Mouse (Mus musculus): ENCODE results near the gene Spsb3. TPM values are rescaled to one million over a fixed set of nuclear protein-coding genes. Genes with fewer than 3 reads are reported as not detected.

The Spsb3 gene
- polyA plus RNA-seq, 1 experiment from 2014 or later, result 33.9 TPM

GRCm38 (mm10) chr17:24892785-24893184, 6.3 kb downstream of the Spsb3 start:
- Histone ChIP-seq H3K4me3 (ENCODE audit: low read length) (no peak overlapping the region), H3K9ac (ENCODE audit: low read depth, low read length) (no peak overlapping the region), H3K4me1 (ENCODE audit: control insufficient read depth, insufficient read depth, low read length) (peaks cover 27% of the 10 kb centered on the region), H3K9me3 (ENCODE audit: control insufficient read depth, low read length) (no peaks in the 10 kb centered on the region), H3K27me3 (replicated peaks; ENCODE audit: control insufficient read depth, insufficient read depth, low read length) (no peaks in the 10 kb centered on the region), H3K36me3 (ENCODE audit: control insufficient read depth, insufficient read depth, low read length) (peaks cover 31% of the 10 kb centered on the region), H3K27ac (ENCODE audit: low read length) (no peak overlapping the region), H3K4me2 (ENCODE audit: low read depth, low read length) (no peak overlapping the region)
- 93% methylated on average over 12 of the region's 12 CpGs for WGBS
- no peak for ATAC-seq

GRCm38 (mm10) chr17:24893276-24893675, 6.8 kb downstream of the Spsb3 start:
- ATAC-seq, result no peak
- H3K4me1 ChIP-seq (ENCODE audit: control insufficient read depth, insufficient read depth, low read length), result peaks cover 24% of the 10 kb centered on the region
- no peaks in the 10 kb centered on the region for H3K27me3 ChIP-seq (replicated peaks; ENCODE audit: control insufficient read depth, insufficient read depth, low read length)
- no peak overlapping the region for H3K27ac ChIP-seq (ENCODE audit: low read length)
- 98% methylated on average over 2 of the region's 2 CpGs for WGBS
- H3K9me3 ChIP-seq (ENCODE audit: control insufficient read depth, low read length), result no peaks in the 10 kb centered on the region
- 0 out of 2 replicates have a peak overlapping the region, but pooled peaks have one; percentile 6 for H3K9ac ChIP-seq (ENCODE audit: low read depth, low read length)
- no peak overlapping the region for H3K4me3 ChIP-seq (ENCODE audit: low read length)
- peaks cover 34% of the 10 kb centered on the region for H3K36me3 ChIP-seq (ENCODE audit: control insufficient read depth, insufficient read depth, low read length)
- no peak overlapping the region for H3K4me2 ChIP-seq (ENCODE audit: low read depth, low read length)

GRCm38 (mm10) chr17:24894061-24894994, 7.9 kb downstream of the Spsb3 start:
- Histone ChIP-seq H3K9ac (ENCODE audit: low read depth, low read length) (peak overlapping the region; percentile 95), H3K4me1 (ENCODE audit: control insufficient read depth, insufficient read depth, low read length) (peaks cover 24% of the 10 kb centered on the region), H3K4me3 (ENCODE audit: low read length) (peak overlapping the region; percentile 92), H3K9me3 (ENCODE audit: control insufficient read depth, low read length) (no peaks in the 10 kb centered on the region), H3K27me3 (replicated peaks; ENCODE audit: control insufficient read depth, insufficient read depth, low read length) (no peaks in the 10 kb centered on the region), H3K27ac (ENCODE audit: low read length) (peak overlapping the region; percentile 45), H3K4me2 (ENCODE audit: low read depth, low read length) (peak overlapping the region; percentile 57), H3K36me3 (ENCODE audit: control insufficient read depth, insufficient read depth, low read length) (peaks cover 38% of the 10 kb centered on the region)
- 9% methylated on average over 31 of the region's 31 CpGs for WGBS
- ATAC-seq, result peak; percentile 9

GRCm38 (mm10) chr17:24894995-24895547, 8.6 kb downstream of the Spsb3 start, which contains the start of the genes Eme2 and Mrps34:
Gene Eme2 (minus strand): TSS chr17:24895087.
Gene Mrps34 (plus strand): TSS chr17:24895116.
- Histone ChIP-seq H3K27me3 (replicated peaks; ENCODE audit: control insufficient read depth, insufficient read depth, low read length) (no peaks in the 10 kb centered on the region), H3K4me1 (ENCODE audit: control insufficient read depth, insufficient read depth, low read length) (peaks cover 24% of the 10 kb centered on the region), H3K36me3 (ENCODE audit: control insufficient read depth, insufficient read depth, low read length) (peaks cover 39% of the 10 kb centered on the region), H3K27ac (ENCODE audit: low read length) (peak within 1 kb of the TSS; percentile 94), H3K9me3 (ENCODE audit: control insufficient read depth, low read length) (no peaks in the 10 kb centered on the region), H3K4me2 (ENCODE audit: low read depth, low read length) (peak within 1 kb of the TSS; percentile 96), H3K4me3 (ENCODE audit: low read length) (peak within 1 kb of the TSS; percentile 92), H3K9ac (ENCODE audit: low read depth, low read length) (peak within 1 kb of the TSS; percentile 95)
- WGBS, result under 1% methylated on average over 62 of the region's 62 CpGs
- peak; percentile 69 for ATAC-seq

GRCm38 (mm10) chr17:24895571-24896240, 9.3 kb downstream of the Spsb3 start:
- H3K9ac ChIP-seq (ENCODE audit: low read depth, low read length), result peak overlapping the region; percentile 95
- H3K36me3 ChIP-seq (ENCODE audit: control insufficient read depth, insufficient read depth, low read length), result peaks cover 35% of the 10 kb centered on the region
- WGBS, result 10% methylated on average over 23 of the region's 23 CpGs
- H3K4me2 ChIP-seq (ENCODE audit: low read depth, low read length), result peak overlapping the region; percentile 96
- H3K4me1 ChIP-seq (ENCODE audit: control insufficient read depth, insufficient read depth, low read length), result peaks cover 24% of the 10 kb centered on the region
- 0 out of 2 replicates have a peak, but pooled peaks have one; percentile 6 for ATAC-seq
- no peaks in the 10 kb centered on the region for H3K27me3 ChIP-seq (replicated peaks; ENCODE audit: control insufficient read depth, insufficient read depth, low read length)
- peak overlapping the region; percentile 94 for H3K27ac ChIP-seq (ENCODE audit: low read length)
- H3K9me3 ChIP-seq (ENCODE audit: control insufficient read depth, low read length), result no peaks in the 10 kb centered on the region
- peak overlapping the region; percentile 92 for H3K4me3 ChIP-seq (ENCODE audit: low read length)

DNA sequence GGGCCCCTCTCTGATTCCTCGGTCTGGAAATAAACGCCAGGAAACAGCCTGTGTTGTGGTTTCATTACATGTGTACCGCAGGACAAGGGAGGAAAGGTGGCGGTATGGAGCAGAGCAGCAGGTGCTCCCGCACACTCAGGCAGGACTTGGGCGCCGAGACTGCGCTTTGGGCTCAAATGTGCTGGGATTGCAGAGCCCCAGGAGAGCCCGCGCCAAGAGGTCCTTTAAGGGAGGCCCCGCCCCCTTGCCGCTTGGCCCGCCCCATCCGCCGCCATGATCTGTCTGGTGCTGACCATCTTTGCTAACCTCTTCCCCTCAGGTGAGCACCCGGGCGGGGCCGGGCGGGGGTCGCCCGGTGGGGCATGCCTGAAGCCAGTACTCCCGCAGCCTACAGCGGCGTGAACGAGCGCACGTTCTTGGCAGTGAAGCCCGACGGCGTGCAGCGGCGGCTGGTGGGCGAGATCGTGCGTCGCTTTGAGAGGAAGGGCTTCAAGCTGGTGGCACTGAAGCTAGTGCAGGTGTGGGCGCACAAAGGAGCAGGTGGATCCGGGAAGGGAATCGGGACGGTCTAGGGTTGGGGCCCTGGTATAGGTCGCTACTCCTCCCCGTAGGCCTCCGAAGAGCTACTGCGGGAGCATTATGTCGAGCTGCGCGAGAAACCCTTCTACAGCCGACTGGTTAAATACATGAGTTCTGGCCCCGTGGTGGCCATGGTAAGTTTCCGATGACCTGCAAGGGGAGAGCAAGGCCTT, 10.0 kb downstream of the Spsb3 start, which contains the start of gene Nme3:
Gene Nme3, plus strand, starts transcription at position 260 of the 752 bp plus-strand sequence.
- peak within 1 kb of the TSS; percentile 94 for H3K27ac ChIP-seq (ENCODE audit: low read length)
- peaks cover 36% of the 10 kb centered on the region for H3K36me3 ChIP-seq (ENCODE audit: control insufficient read depth, insufficient read depth, low read length)
- H3K4me3 ChIP-seq (ENCODE audit: low read length), result peak within 1 kb of the TSS; percentile 92
- H3K4me1 ChIP-seq (ENCODE audit: control insufficient read depth, insufficient read depth, low read length), result peaks cover 24% of the 10 kb centered on the region
- ATAC-seq, result peak; percentile 84
- peak within 1 kb of the TSS; percentile 95 for H3K9ac ChIP-seq (ENCODE audit: low read depth, low read length)
- no peaks in the 10 kb centered on the region for H3K27me3 ChIP-seq (replicated peaks; ENCODE audit: control insufficient read depth, insufficient read depth, low read length)
- 2% methylated on average over 50 of the region's 50 CpGs for WGBS
- peak within 1 kb of the TSS; percentile 96 for H3K4me2 ChIP-seq (ENCODE audit: low read depth, low read length)
- H3K9me3 ChIP-seq (ENCODE audit: control insufficient read depth, low read length), result no peaks in the 10 kb centered on the region

- Histone ChIP-seq H3K27me3 (replicated peaks; ENCODE audit: control insufficient read depth, insufficient read depth, low read length) (no peaks in the 10 kb centered on the region), H3K9me3 (ENCODE audit: control insufficient read depth, low read length) (no peaks in the 10 kb centered on the region), H3K27ac (ENCODE audit: low read length) (peak overlapping the region; percentile 94; the same call in 1 of the 2 replicates), H3K4me2 (ENCODE audit: low read depth, low read length) (peak overlapping the region; percentile 96), H3K4me3 (ENCODE audit: low read length) (peak overlapping the region; percentile 92), H3K36me3 (ENCODE audit: control insufficient read depth, insufficient read depth, low read length) (peaks cover 40% of the 10 kb centered on the region), H3K9ac (ENCODE audit: low read depth, low read length) (peak overlapping the region; percentile 95), H3K4me1 (ENCODE audit: control insufficient read depth, insufficient read depth, low read length) (peaks cover 24% of the 10 kb centered on the region)
- 29% methylated on average over 11 of the region's 11 CpGs for WGBS
- ATAC-seq, result peak; percentile 2; the same call in 1 of the 2 replicates
These were observed 10.5 kb downstream of the Spsb3 start for GRCm38 (mm10) chr17:24896993-24897269.

- no peak for ATAC-seq
- no peak overlapping the region; the same call in 1 of the 2 replicates for H3K4me3 ChIP-seq (ENCODE audit: low read length)
- 69% methylated on average over 4 of the region's 4 CpGs for WGBS
These were observed 11.2 kb downstream of the Spsb3 start for GRCm38 (mm10) chr17:24897600-24897999.

More at GRCm38 (mm10) chr17:24897600-24897999, 11.2 kb downstream of the Spsb3 start:
- Histone ChIP-seq H3K27ac (ENCODE audit: low read length) (no peak overlapping the region), H3K9ac (ENCODE audit: low read depth, low read length) (0 out of 2 replicates have a peak overlapping the region, but pooled peaks have one; percentile 38), H3K4me1 (ENCODE audit: control insufficient read depth, insufficient read depth, low read length) (peaks cover 24% of the 10 kb centered on the region), H3K36me3 (ENCODE audit: control insufficient read depth, insufficient read depth, low read length) (peaks cover 37% of the 10 kb centered on the region), H3K4me2 (ENCODE audit: low read depth, low read length) (peak overlapping the region; percentile 96), H3K27me3 (replicated peaks; ENCODE audit: control insufficient read depth, insufficient read depth, low read length) (no peaks in the 10 kb centered on the region), H3K9me3 (ENCODE audit: control insufficient read depth, low read length) (no peaks in the 10 kb centered on the region)
